9 mouse cellular contexts compared by ENCODE assay signal in genomic region chr2:153713227-153713626, GRCm38 (mm10). TPM values are rescaled to one million over a fixed set of nuclear protein-coding genes. Genes with fewer than 3 reads are reported as not detected.
DNase-seq lines count a peak whose midpoint lies in the region; ATAC-seq and TF ChIP-seq lines count a peak whose summit lies in the region.
"Had no signal": no experiment of that assay in that cellular context is flagged by ENCODE, and none has a peak within 500 bp of the region (broad histone marks: within the 10 kb centered on the region; RNA-seq: fewer than 3 reads in every experiment).

No protein-coding gene starts in this region.

- H3K9ac ChIP-seq in hindbrain, embryonic 16.5 days (ENCODE audit: low read depth, low read length), result no peak overlapping the region
- H3K9ac ChIP-seq in midbrain, embryonic 11.5 days (ENCODE audit: low read length), result no peak overlapping the region
- H3K9ac ChIP-seq in stomach, postnatal 0 days (ENCODE audit: low read length), result no peak overlapping the region

- peak; percentile 94 for ATAC-seq in hindbrain, embryonic 16.5 days
- 0 out of 2 replicates have a peak, but pooled peaks have one; percentile 30 for ATAC-seq in midbrain, embryonic 11.5 days (ENCODE audit: low FRiP score)
- peak; percentile 63 for ATAC-seq in stomach, postnatal 0 days (ENCODE audit: low FRiP score, low TSS enrichment)
- no peak for ATAC-seq in inflammation-experienced regulatory T-cells, adult 6 months

- no peaks in the 10 kb centered on the region for H3K27me3 ChIP-seq in hindbrain, embryonic 16.5 days (replicated peaks; ENCODE audit: control insufficient read depth, insufficient read depth, low read length)
- H3K27me3 ChIP-seq in midbrain, embryonic 11.5 days (ENCODE audit: control insufficient read depth, insufficient read depth, low read length), result no peaks in the 10 kb centered on the region
- no peaks in the 10 kb centered on the region for H3K27me3 ChIP-seq in stomach, postnatal 0 days (ENCODE audit: control insufficient read depth, insufficient read depth, low read length)

- H3K4me1 ChIP-seq in hindbrain, embryonic 16.5 days (ENCODE audit: control insufficient read depth, insufficient read depth, low read depth, low read length), result peaks cover 7% of the 10 kb centered on the region
- H3K4me1 ChIP-seq in midbrain, embryonic 11.5 days (ENCODE audit: control insufficient read depth, insufficient read depth, low read length), result no peaks in the 10 kb centered on the region
- 0 out of 2 replicates have a peak, but pooled peaks cover 4% of the 10 kb centered on the region for H3K4me1 ChIP-seq in stomach, postnatal 0 days (replicated peaks; ENCODE audit: control insufficient read depth, insufficient read depth)

- no peak for TF ChIP-seq EP300 in stomach, postnatal 0 days (optimal IDR thresholded peaks at IDR 0.05)

- TF ChIP-seq CTCF in stomach, postnatal 0 days (IDR thresholded peaks at IDR 0.05; ENCODE audit: low read depth), result no peak

- H3K9me3 ChIP-seq in hindbrain, embryonic 16.5 days (ENCODE audit: control insufficient read depth, low read length), result no peaks in the 10 kb centered on the region
- H3K9me3 ChIP-seq in midbrain, embryonic 11.5 days (ENCODE audit: control insufficient read depth, low read length), result no peaks in the 10 kb centered on the region
- H3K9me3 ChIP-seq in stomach, postnatal 0 days (ENCODE audit: control insufficient read depth, low read length), result no peaks in the 10 kb centered on the region

- DNase-seq in NIH3T3 (ENCODE audit: low read depth), result peak; percentile 36
- peak; percentile 37 to 45 for DNase-seq in cerebellum, adult 18-20 months
- peak; percentile 44 to 69 for DNase-seq in frontal cortex, adult 2 months (ENCODE audit: extremely low spot score in 1 of 2, low spot score in 1 of 2)
- peak; percentile 60 to 72 for DNase-seq in left cerebral cortex, postnatal 14 days (ENCODE audit: low spot score in 2 of 2)
- peak; percentile 81 for DNase-seq in midbrain, embryonic 11.5 days (ENCODE audit: low spot score, missing footprints)
- DNase-seq in stomach, postnatal 0 days (ENCODE audit: low spot score), result peak; percentile 66

- H3K36me3 ChIP-seq in hindbrain, embryonic 16.5 days (ENCODE audit: control insufficient read depth, insufficient read depth, low read length), result no peaks in the 10 kb centered on the region
- H3K36me3 ChIP-seq in midbrain, embryonic 11.5 days (ENCODE audit: control insufficient read depth, insufficient read depth, low read length), result no peaks in the 10 kb centered on the region
- no peaks in the 10 kb centered on the region for H3K36me3 ChIP-seq in stomach, postnatal 0 days (ENCODE audit: control insufficient read depth, insufficient read depth, low read length)

- no peak overlapping the region for H3K4me3 ChIP-seq in hindbrain, embryonic 16.5 days (ENCODE audit: low read length)
- H3K4me3 ChIP-seq in midbrain, embryonic 11.5 days (ENCODE audit: low read depth, low read length), result no peak overlapping the region
- no peak overlapping the region for H3K4me3 ChIP-seq in stomach, postnatal 0 days (ENCODE audit: low read depth, low read length)

- no peak overlapping the region for H3K4me2 ChIP-seq in hindbrain, embryonic 16.5 days (ENCODE audit: low read length)
- H3K4me2 ChIP-seq in midbrain, embryonic 11.5 days, result no peak overlapping the region
- no peak overlapping the region for H3K4me2 ChIP-seq in stomach, postnatal 0 days (replicated peaks; ENCODE audit: low read depth)

- H3K27ac ChIP-seq in hindbrain, embryonic 16.5 days (ENCODE audit: low read depth, low read length), result peak overlapping the region; percentile 71
- no peak overlapping the region for H3K27ac ChIP-seq in midbrain, embryonic 11.5 days (ENCODE audit: low read depth, low read length)
- H3K27ac ChIP-seq in stomach, postnatal 0 days (replicated peaks), result no peak overlapping the region

- 6% methylated on average over 4 of the region's 4 CpGs for whole genome bisulfite sequencing in hindbrain, embryonic 16.5 days
- WGBS in midbrain, embryonic 11.5 days, result 41% methylated on average over 4 of the region's 4 CpGs
- 29% methylated on average over 4 of the region's 4 CpGs for WGBS in stomach, postnatal 0 days

- intact Hi-C loops in left cerebral cortex, postnatal 14 days (cut with DNase I), result loop anchor here (5.0 kb wide), 1 partner anchor 79 kb away; no protein-coding TSS in a partner anchor

RNA-seq across cellular contexts. Expression of gene Dnmt3c, which starts 16.8 kb away (rescaled TPM):
- polyA plus RNA-seq in frontal cortex, adult 2 months (2012; rRNA removed), result 0.06 and 0.11 TPM in 2 replicates
- polyA plus RNA-seq in hindbrain, embryonic 16.5 days (2015; fragmentation: Nextera tagmentation; extraction: Ambion mirVana), result 0.10 TPM in 1 of 2 replicates, not detected in the other
- not detected for total RNA-seq in left cerebral cortex, postnatal 14 days (2021)
- polyA plus RNA-seq in midbrain, embryonic 11.5 days (2014; fragmentation: Nextera tagmentation; extraction: Ambion mirVana), result 0.07 TPM in 1 of 2 replicates, not detected in the other
- not detected in 2 replicates for polyA plus RNA-seq in stomach, postnatal 0 days (2015; fragmentation: Nextera tagmentation; extraction: Ambion mirVana)
- not detected for polyA plus RNA-seq in inflammation-experienced regulatory T-cells, adult 6 months (2017; shearing (Covaris generic))
- polyA plus RNA-seq: limb, embryonic 11.5 days had no signal

RNA-seq across cellular contexts. Expression of gene Mapre1, which starts 27.8 kb away (rescaled TPM):
- 25.6 and 31.7 TPM in 2 replicates for polyA plus RNA-seq in frontal cortex, adult 2 months (2012; rRNA removed)
- 367 and 383 TPM in 2 replicates for polyA plus RNA-seq in hindbrain, embryonic 16.5 days (2015; fragmentation: Nextera tagmentation; extraction: Ambion mirVana)
- total RNA-seq in left cerebral cortex, postnatal 14 days (2021), result 100 to 1,000 TPM; 137 to 151 TPM
- 394 and 463 TPM in 2 replicates for polyA plus RNA-seq in midbrain, embryonic 11.5 days (2014; fragmentation: Nextera tagmentation; extraction: Ambion mirVana)
- 157 and 163 TPM in 2 replicates for polyA plus RNA-seq in stomach, postnatal 0 days (2015; fragmentation: Nextera tagmentation; extraction: Ambion mirVana)
- polyA plus RNA-seq in inflammation-experienced regulatory T-cells, adult 6 months (2017; shearing (Covaris generic)), result 100 to 1,000 TPM; 267 to 340 (median 269) TPM
